Mouse (Mus musculus): ENCODE measurements around the gene Ptpra. TPM values are rescaled to one million over a fixed set of nuclear protein-coding genes. Genes with fewer than 3 reads are reported as not detected.

The Ptpra gene
- polyA plus RNA-seq, 1 experiment from 2014 or later: 70.5 TPM

DNA sequence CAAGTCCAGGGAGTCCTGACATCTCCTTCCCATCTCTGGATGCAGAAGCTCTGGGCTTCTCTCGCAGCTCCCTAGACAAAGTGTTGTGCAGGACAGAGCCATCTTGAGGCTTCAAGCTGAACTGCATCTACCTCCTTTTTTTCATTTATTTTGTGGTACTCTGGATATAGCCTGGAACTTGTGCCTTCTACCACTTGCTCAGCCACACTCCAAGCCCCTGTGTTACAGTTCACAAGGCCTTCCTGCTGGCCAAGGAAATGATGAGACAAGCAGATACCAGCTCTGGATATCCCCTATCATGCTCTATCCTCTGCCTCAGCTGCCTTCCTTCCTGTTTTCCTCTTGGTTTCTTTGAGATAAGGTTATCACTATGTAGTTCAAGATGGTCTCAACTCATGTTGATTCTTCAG is 147.5 kb downstream of the Ptpra start:
- peaks cover 26% of the 10 kb centered on the region for H3K36me3 ChIP-seq (ENCODE audit: control insufficient read depth, insufficient read depth)

DNA sequence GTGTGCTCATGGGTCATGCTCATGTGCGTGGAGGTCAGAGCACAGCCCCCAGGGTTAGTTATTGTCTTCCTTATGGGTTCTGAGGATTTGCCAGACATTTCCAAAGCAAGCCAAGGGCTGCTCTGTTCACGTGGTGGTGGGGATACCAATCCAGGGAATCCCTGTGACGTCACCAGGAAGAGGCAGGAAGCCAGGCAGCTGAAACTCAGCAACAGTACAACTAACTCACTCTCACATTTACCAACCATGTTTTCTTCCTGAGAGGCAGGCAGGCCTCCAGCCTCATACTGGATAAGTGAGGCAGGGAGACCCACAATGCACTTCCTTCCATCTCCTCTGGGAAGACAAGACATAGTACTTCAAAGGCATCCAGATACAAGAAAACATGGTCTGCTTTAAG is 148.3 kb downstream of the Ptpra start:
- H3K27ac ChIP-seq (ENCODE audit: low read length): no peak overlapping the region
- WGBS: 61% methylated on average over 3 of the region's 3 CpGs
- ATAC-seq (replicated peaks; ENCODE audit: extremely low read depth, insufficient read depth, low FRiP score): no peak

More for the DNA sequence above, 147.5 kb downstream of the Ptpra start:
- Histone ChIP-seq H3K4me1 (ENCODE audit: control insufficient read depth, insufficient read depth, low read length) (no peaks in the 10 kb centered on the region), H3K4me2 (ENCODE audit: low read depth, low read length) (no peak overlapping the region), H3K27ac (ENCODE audit: low read length) (no peak overlapping the region), H3K9ac (ENCODE audit: low read length) (no peak overlapping the region), H3K9me3 (replicated peaks; ENCODE audit: control insufficient read depth, low read length) (no peaks in the 10 kb centered on the region), H3K27me3 (ENCODE audit: control insufficient read depth, insufficient read depth, low read length) (no peaks in the 10 kb centered on the region), H3K4me3 (ENCODE audit: low read length) (no peak overlapping the region)
- 12% methylated on average over 1 of the region's 1 CpGs for WGBS
- ATAC-seq (replicated peaks; ENCODE audit: extremely low read depth, insufficient read depth, low FRiP score): no peak; the same call in 1 of the 2 replicates

DNA sequence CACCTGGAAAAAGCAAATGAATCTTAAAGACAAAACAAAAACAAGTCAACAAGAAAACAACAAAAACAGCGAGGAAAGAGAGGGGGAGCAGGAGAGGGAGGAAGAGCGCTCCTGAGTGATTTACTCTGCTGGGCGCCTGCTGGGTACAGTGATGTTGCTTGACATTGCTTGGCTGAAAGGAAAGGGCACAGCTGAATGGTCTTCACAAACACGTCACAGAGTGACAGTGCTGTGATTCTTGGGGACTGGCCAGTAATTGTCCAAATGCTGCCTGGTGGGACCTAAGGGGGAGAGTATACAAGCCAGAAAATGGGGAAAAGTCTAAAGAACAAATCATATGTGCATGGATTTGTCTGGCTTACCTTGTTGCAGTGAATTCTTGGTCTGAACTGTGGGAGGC is 152.1 kb downstream of the Ptpra start:
- H3K36me3 ChIP-seq (ENCODE audit: control insufficient read depth, insufficient read depth): peaks cover 35% of the 10 kb centered on the region
- no peaks in the 10 kb centered on the region for H3K9me3 ChIP-seq (replicated peaks; ENCODE audit: control insufficient read depth, low read length)
- no peak for ATAC-seq (replicated peaks; ENCODE audit: extremely low read depth, insufficient read depth, low FRiP score)
- no peak overlapping the region for H3K4me3 ChIP-seq (ENCODE audit: low read length)
- H3K27ac ChIP-seq (ENCODE audit: low read length): no peak overlapping the region
- H3K4me1 ChIP-seq (ENCODE audit: control insufficient read depth, insufficient read depth, low read length): no peaks in the 10 kb centered on the region
- H3K4me2 ChIP-seq (ENCODE audit: low read depth, low read length): no peak overlapping the region
- H3K27me3 ChIP-seq (ENCODE audit: control insufficient read depth, insufficient read depth, low read length): no peaks in the 10 kb centered on the region
- H3K9ac ChIP-seq (ENCODE audit: low read length): no peak overlapping the region
- 82% methylated on average over 4 of the region's 4 CpGs for WGBS

More for the DNA sequence above, 148.3 kb downstream of the Ptpra start:
- no peak overlapping the region for H3K4me2 ChIP-seq (ENCODE audit: low read depth, low read length)
- H3K9ac ChIP-seq (ENCODE audit: low read length): no peak overlapping the region
- no peak overlapping the region for H3K4me3 ChIP-seq (ENCODE audit: low read length)
- H3K27me3 ChIP-seq (ENCODE audit: control insufficient read depth, insufficient read depth, low read length): no peaks in the 10 kb centered on the region
- no peaks in the 10 kb centered on the region for H3K4me1 ChIP-seq (ENCODE audit: control insufficient read depth, insufficient read depth, low read length)
- peaks cover 33% of the 10 kb centered on the region for H3K36me3 ChIP-seq (ENCODE audit: control insufficient read depth, insufficient read depth)
- H3K9me3 ChIP-seq (replicated peaks; ENCODE audit: control insufficient read depth, low read length): no peaks in the 10 kb centered on the region

Small RNA genes lying within 50 kb of the gene (microRNA-seq; reads per million reads assigned to microRNA genes)
- not detected for gene Gm23876

Other genes starting within 250 kb of the Ptpra start
- 138 and 159 TPM in 2 replicates for gene Nop56, start 175.8 kb upstream of the Ptpra start, polyA plus RNA-seq (2015; fragmentation: Nextera tagmentation; extraction: Ambion mirVana)
- gene Idh3b, start 165.7 kb upstream of the Ptpra start, polyA plus RNA-seq (2015; fragmentation: Nextera tagmentation; extraction: Ambion mirVana): 346 and 357 TPM in 2 replicates
- gene Ebf4, start 155.1 kb upstream of the Ptpra start, polyA plus RNA-seq (2015; fragmentation: Nextera tagmentation; extraction: Ambion mirVana): 0.30 and 0.43 TPM in 2 replicates
- gene Cpxm1, start 52.7 kb upstream of the Ptpra start, polyA plus RNA-seq (2015; fragmentation: Nextera tagmentation; extraction: Ambion mirVana): 27.2 and 29.4 TPM in 2 replicates
- not detected in 2 replicates for gene Gm28372, start 45.0 kb upstream of the Ptpra start, polyA plus RNA-seq (2015; fragmentation: Nextera tagmentation; extraction: Ambion mirVana)
- gene 1700020A23Rik, start 45.0 kb upstream of the Ptpra start, polyA plus RNA-seq (2015; fragmentation: Nextera tagmentation; extraction: Ambion mirVana): not detected in 2 replicates
- 0.11 TPM in 1 of 2 replicates, not detected in the other for gene Tmem239, start 43.8 kb upstream of the Ptpra start, polyA plus RNA-seq (2015; fragmentation: Nextera tagmentation; extraction: Ambion mirVana)
- 57.1 and 60.9 TPM in 2 replicates for gene Vps16, start 25.9 kb upstream of the Ptpra start, polyA plus RNA-seq (2015; fragmentation: Nextera tagmentation; extraction: Ambion mirVana)
- gene Pced1a, start 25.6 kb upstream of the Ptpra start, polyA plus RNA-seq (2015; fragmentation: Nextera tagmentation; extraction: Ambion mirVana): 7.2 and 8.1 TPM in 2 replicates
- 71.6 and 78.7 TPM in 2 replicates for gene Mrps26, start 113.5 kb downstream of the Ptpra start, polyA plus RNA-seq (2015; fragmentation: Nextera tagmentation; extraction: Ambion mirVana)
- gene Oxt, start 125.9 kb downstream of the Ptpra start, polyA plus RNA-seq (2015; fragmentation: Nextera tagmentation; extraction: Ambion mirVana): not detected in 2 replicates
- gene Avp, start 132.3 kb downstream of the Ptpra start, polyA plus RNA-seq (2015; fragmentation: Nextera tagmentation; extraction: Ambion mirVana): 0.37 TPM in 1 of 2 replicates, not detected in the other
- 13.3 and 13.9 TPM in 2 replicates for gene Fastkd5, start 179.7 kb downstream of the Ptpra start, polyA plus RNA-seq (2015; fragmentation: Nextera tagmentation; extraction: Ambion mirVana)
- gene Ubox5, start 179.8 kb downstream of the Ptpra start, polyA plus RNA-seq (2015; fragmentation: Nextera tagmentation; extraction: Ambion mirVana): 6.5 and 8.2 TPM in 2 replicates
- 2.0 and 2.4 TPM in 2 replicates for gene Lzts3, start 192.5 kb downstream of the Ptpra start, polyA plus RNA-seq (2015; fragmentation: Nextera tagmentation; extraction: Ambion mirVana)
- 47.1 and 47.3 TPM in 2 replicates for gene Ddrgk1, start 214.4 kb downstream of the Ptpra start, polyA plus RNA-seq (2015; fragmentation: Nextera tagmentation; extraction: Ambion mirVana)
- 70.1 and 79.3 TPM in 2 replicates for gene Itpa, start 217.3 kb downstream of the Ptpra start, polyA plus RNA-seq (2015; fragmentation: Nextera tagmentation; extraction: Ambion mirVana)
- 0.16 and 0.34 TPM in 2 replicates for gene Slc4a11, start 247.2 kb downstream of the Ptpra start, polyA plus RNA-seq (2015; fragmentation: Nextera tagmentation; extraction: Ambion mirVana)